Mouse (Mus musculus) adrenal gland, adult 2 months (tissue): ENCODE measurements around the gene Tesk2. TPM values are rescaled to one million over a fixed set of nuclear protein-coding genes. Genes with fewer than 3 reads are reported as not detected.
"Not testable (repeated sequence)": the region's sequence is repeated elsewhere in the genome, so short reads cannot be mapped to it uniquely, and the experiment has no call there.

Experiments
- DNase-seq: peaks from one replicate; pipeline ENCODE4 v3.0.0; 2021
- long read RNA-seq: library from polyadenylated mRNA; stranded (forward); transcript quantifications from one replicate; pipeline ENCODE4 v2.0.0, GENCODE M21; 2021
- polyA plus RNA-seq: library from polyadenylated mRNA; depleted of rRNA; stranded (reverse); fragments of >200 nt; gene quantifications from 2 replicates; pipeline ENCODE4 v1.2.3, GENCODE M21; 2012; rRNA removed
- total RNA-seq, 2 experiments: library from RNA; stranded (reverse); gene quantifications; 2 replicates each; pipeline ENCODE4 v1.2.3; 2021

Gene Tesk2
- total RNA-seq: 1 to 10 TPM; 3.4 to 5.4 TPM
- polyA plus RNA-seq: 2.4 and 2.5 TPM in 2 replicates
- long read RNA-seq, partial matches to known transcripts: 0 of 4 reads
- long read RNA-seq, other reads (novel, unspliced or antisense): 3 of 4 reads

DNA sequence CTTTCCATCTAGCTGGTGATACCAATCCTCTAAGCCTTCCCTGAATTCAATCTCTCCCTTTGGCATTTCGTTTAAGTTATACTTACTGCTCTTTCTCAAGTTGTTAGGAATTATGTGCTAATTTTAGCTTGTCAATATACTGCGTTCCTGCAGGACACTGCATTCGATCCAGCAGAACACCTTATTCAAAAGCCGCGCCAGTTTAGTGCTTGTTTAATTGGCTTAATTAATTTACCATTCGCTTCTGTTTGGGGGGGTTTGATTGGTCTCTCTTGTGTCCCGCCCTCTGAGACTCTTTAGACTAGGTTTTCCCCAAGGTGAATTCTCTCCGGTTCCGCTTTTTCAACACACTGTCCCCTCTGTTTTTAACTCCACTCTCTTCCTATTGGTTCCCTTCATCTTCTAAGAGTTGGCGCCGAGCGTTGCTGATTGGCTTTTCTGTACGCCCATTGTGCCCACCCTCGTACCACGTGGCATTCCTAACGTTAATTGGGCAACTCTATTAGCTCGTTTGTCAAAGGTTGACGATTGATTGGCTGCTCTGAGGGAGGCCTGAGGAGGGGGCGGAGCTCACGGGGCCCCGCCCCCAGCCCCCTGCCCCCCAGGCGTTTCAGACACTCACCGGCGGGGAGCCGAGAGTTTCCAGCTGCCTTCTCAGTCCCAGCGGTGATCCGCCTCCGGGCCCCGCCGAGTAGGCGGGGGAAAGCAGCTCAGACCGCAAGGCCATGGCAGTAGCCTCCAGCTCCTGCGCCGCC is at the start of gene Tesk2:
Tesk2 (plus strand) TSS at position 606 of the 755 bp plus-strand sequence.
- DNase-seq: peak; percentile 95

DNA sequence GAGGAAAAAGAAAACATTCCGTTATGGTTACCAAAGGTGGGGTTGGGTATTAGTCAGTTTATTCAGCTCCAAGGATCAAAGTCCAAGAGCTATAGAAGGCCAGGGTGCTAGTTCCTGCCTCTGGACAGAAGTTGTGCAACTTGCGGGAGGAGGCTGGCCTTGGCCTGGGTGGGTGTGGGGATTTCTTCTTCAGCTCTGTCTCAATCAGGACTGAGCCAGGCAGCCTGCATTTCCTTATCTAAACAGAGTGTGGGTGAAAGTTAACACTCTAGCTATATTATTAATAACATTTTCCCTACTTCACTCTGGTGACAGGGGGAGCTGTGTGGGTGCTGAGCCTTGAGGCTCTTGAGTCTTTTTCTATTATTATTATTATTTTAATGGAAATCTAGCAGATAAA is 48.0 kb upstream of the Tesk2 start:
- peak; percentile 91 for DNase-seq

DNA sequence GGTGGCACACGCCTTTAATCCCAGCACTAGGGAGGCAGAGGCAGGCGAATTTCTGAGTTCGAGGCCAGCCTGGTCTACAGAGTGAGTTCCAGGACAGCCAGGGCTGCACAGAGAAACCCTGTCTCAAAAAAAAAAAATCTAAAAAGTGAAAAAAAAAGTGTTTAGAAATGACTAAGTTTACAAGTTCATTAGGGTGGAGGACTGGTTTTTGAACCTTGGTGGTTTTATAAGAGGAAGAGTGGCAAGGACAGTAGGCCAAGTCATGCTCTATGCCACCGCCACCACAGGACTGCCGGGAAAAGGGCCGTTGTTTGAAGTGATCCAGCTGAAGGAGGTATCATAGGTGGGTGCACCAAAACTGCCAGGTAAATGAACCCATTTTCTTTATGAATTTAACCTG is 46.0 kb upstream of the Tesk2 start:
- DNase-seq: not testable (repeated sequence)

DNA sequence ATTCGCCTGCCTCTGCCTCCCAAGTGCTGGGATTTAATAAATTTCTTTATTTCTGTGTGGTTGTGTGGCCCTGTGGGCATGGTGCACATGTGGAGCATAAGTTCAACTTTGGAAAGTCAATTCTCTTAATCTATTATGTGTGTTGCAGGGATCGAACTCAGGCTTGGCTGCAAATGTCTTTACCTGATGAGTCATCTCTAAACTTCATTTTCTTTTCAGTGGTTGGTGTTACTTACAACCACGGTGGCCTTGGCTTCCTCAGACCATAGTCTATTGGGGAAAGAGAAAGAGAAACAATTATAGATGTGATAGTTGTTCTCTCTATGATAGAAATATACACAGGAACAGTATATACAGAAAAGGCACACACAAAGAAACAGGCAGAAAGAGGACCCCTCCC is 44.7 kb upstream of the Tesk2 start:
- DNase-seq: no peak

DNA sequence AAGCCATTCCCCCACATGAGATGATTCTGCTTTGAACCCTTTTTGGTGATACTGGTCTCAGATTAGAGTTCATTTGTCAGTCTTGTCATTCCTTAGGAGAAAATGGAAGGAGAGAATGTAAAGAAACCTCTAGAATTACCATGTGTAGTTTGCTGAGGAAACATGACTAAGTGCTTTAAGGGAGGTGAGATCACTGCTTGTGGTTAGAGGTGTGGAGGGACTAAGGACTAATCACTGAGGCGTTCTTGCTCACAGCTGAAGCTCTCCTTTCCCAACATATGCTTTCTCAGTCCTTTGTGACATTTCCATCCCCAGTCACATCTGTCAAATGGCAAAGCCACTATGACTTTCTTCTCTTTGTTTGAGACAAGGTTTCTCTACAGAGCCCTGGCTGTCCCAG is 42.9 kb upstream of the Tesk2 start:
- no peak for DNase-seq

DNA sequence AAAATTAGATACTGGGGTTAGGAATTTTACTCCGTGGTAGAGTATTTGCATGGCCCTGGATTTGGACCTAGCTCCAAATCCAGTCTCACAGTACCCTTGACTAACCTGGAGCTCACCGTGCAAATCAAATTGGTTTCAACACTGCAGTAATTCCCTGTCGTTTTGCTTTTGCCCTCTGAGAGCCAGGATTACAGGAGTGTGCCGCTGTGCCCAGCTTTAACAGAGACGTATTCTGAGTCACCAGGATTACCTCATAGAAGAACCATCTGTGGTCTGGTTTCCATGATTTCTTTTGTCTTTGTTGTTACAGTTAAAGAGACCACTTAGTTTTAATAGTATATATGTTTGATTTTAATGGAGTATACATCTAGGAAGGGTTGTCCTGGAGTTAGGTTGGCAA is 41.6 kb upstream of the Tesk2 start:
- peak; percentile 41 for DNase-seq

DNA sequence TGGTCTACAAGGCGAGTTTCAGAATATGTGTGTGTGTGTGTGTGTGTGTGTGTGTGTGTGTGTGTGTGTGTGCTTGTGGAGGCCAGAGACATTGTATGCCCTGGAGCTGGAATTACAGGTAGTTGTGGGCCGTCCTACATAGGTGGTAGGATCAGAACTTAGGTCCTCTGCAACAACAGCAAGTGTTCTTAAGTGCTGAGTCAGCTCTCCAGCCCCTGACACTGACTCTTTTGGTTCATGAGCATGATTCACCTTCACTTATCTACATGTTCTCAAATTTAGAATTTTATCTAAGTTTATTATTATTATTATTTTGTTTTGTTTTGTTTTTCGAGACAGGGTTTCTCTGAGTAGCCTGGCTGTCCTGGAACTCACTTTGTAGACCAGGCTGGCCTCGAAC is 40.2 kb upstream of the Tesk2 start:
- DNase-seq: not testable (repeated sequence)

DNA sequence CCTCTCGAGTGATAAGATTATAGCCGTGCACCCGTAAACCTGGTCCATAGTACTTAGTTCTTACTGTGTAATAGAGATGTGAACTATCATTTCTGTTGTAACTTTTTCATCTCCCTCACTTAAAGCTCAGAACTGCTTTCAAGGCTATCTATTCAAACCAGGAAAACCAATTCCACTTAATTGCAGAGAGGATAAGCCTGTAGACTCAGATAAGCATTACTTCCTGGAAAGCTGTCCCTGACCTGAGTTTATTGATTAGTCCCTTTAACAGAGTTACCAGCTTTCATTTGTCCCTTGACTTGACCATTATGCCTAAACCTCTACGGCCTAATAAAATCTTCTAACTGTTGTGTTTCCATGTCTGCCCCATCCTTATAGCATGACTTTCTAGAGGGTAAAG is 36.8 kb upstream of the Tesk2 start:
- DNase-seq: no peak

DNA sequence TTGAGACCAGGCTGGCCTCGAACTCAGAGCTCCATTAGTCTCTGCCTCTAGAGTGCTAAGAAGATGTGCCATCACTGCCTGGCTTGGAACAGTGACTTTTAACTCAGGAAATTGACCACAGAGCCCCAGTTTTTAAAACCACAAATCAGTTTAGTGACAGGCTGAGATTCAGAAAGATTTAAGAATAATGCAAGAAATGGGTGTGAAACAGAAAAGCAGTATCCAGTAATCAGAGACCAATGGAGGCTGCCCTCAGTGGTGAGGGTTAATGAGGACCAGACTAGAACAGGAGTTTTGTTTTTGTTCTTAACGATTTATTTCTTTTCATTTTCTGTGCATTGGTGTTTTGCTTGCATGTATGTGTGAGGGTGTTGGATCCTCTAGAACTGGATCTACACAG is 36.1 kb upstream of the Tesk2 start:
- DNase-seq: no peak

DNA sequence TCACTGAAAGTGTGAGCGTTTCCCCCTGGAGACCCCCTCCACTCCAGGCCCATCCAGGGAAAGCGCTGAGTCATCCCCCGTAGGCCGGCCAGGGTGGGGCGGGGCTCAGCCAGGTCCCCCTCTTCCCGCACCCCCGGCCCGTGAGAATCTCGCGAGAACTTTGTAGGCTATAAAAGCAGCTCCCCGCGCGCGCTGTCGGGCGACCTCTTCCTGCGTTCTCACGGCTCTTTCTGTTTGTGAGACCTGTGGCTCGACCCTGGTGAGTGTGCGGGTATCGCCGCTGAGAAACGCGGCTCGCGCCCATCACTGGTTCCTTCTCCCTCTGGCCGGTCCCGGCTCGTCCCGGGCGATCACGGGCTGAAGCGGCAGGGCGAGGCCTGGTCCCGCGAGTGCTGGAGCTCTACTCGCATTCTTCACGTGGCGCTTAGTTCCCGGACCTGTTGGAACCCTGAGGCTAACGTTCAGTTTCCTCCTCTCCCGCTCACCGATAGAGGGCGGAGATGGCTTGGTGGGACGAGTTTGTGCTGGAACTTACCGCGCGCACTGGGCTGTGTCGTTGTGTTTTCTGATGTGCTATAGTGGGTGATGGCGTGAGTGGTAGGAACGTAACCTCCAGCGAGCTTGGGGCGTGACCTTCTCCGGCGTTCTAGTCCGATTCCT is 35.2 kb upstream of the Tesk2 start, which contains the start of gene Prdx1:
Prdx1 (plus strand) TSS at position 143 of the 660 bp plus-strand sequence.
- peak; percentile 97 for DNase-seq

DNA sequence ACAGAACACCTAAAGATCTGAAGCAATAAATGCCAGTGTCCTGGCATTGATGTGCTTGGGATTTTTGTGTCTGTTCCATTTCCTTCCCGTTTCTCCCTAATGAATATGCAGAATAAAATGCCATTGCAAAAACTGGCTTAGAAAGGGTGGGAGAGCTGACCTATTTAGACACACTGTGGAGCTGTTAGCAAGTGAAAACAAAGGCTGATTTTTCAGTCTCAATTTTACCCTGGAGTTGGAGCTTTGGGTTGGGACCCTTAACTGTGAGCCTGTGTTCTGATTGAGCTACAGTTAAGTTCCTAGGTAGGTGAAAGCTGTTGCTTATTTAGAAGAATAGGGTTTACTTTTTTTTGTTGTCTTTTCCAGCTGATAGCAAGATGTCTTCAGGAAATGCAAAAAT is 33.7 kb upstream of the Tesk2 start:
- no peak for DNase-seq

DNA sequence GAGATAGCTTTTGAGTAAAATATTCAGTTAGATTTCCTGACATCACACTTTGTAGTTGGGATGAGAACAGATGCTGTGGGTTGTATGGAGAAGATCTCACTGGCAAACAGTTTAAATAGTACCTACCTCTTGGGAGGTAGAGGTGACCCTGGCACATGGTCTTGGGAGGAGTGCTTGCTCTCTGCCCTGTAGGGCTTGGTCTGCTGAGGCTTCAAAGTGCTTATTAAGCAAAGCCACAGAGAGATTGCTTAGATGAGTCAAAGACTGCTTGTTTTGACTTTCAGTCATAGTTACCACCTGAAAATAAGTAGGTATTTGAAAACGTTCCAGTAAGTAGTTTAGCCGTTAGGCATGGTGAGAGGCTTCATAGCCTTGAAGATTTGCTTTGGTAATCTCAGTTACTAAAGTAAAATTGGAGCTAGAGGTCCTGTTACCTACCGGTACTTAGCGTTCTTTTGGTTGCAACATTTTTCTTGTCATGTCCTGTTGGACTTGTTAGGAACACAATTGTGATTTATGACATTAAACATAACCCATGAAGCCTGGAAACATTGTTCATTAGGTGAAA is 31.4 kb upstream of the Tesk2 start:
- no peak for DNase-seq

DNA sequence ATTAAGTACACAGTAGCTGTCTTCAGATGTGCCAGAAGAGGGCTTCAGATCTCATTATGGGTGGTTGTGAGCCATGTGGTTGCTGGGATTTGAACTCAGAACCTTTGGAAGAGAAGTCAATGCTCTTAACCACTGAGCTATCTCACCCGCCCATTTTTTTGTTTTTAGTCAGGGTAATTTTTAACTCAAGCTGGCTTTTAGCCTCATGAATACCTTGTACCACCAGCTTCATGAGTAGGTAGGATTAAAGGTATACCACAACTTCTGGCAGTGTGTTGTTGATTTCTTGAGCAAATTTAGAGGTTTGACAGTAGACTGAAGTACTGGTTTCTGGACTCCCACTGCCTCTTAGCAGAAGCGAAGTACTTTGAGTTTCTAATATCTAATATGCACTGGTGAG is 28.6 kb upstream of the Tesk2 start:
- DNase-seq: no peak

DNA sequence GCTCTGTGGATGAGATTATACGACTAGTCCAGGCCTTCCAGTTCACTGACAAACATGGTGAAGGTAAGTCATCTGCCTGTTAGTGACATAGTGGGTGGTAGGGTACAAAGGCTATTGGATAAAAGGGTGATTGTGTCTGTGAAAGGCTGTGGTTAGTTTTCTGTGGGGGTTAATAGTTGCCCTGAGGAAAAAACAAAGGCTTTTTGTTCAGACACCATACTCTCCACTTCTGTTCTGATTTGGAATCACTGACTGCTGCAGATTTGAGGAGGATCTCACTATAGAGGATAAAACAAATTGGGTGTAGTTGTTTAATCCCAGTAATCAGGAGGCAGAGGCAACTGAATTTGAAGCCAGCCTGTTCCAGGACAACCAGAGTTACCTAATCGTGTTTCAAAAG is 27.0 kb upstream of the Tesk2 start:
- no peak for DNase-seq

DNA sequence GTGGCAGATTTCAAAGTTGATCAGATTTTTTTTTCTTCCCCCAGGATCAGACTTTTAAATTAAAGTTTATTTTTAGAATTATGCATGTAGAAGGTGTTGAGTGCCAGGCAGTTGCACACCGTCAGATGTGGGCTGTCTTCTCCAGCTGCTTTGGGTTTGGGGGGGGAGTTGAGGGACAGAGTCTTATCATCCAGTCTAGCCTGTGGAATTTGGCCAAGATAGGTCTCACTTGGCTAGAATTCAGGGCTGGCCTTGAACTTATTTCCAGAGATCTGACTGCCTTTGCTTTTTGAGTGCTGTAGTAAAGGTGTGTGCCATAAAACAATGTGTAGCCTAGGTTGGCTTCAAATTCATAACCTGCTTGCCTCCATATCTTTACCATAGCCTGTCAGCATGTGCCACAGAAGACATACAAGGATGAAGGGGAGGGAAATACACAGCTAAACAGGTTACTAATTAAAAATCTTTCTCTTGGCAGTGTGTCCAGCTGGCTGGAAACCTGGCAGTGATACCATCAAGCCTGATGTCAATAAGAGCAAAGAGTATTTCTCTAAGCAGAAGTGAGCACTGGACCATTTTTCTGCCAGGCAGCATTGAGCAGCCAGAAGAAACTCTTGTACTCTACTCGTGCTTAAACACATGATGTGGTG is 21.9 kb upstream of the Tesk2 start:
- peak; percentile 75 for DNase-seq

DNA sequence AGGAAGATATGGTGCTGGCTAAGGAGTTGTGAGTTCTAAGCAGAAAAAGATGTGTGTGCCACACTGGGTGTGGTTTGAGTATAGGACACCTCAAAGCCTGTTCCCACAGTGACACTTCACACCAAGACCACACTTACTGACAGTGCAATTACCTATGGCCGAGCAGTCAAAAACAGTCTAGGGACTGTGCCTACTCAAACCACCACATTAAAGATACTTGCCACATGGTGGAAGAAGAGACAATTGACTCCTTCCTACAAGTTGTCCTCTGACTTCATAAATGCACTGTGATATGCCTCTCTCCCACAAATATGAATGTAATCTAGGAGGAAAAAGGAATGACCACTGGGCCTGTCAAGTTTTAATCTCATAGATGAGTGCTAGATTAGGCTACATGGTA is 19.8 kb upstream of the Tesk2 start:
- no peak for DNase-seq

DNA sequence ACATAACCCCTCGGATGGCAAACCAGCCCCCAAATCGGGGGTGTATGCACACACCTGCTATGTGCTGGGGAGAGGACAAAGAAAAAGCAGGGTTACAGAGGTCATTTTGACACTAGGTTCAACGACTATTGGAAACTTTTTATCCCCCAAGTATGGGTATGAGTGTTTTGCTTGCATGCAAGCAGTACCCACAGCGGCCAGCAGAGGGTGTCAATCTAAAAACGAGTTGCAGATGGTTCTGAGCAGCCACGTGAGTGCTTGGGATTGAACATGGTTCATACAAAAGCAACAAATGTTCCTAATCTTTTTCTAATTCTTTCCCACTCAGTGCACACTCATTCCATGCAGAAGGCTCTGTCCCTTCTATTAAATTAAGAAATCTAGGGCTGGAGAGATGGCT is 16.9 kb upstream of the Tesk2 start:
- DNase-seq: peak; percentile 78

DNA sequence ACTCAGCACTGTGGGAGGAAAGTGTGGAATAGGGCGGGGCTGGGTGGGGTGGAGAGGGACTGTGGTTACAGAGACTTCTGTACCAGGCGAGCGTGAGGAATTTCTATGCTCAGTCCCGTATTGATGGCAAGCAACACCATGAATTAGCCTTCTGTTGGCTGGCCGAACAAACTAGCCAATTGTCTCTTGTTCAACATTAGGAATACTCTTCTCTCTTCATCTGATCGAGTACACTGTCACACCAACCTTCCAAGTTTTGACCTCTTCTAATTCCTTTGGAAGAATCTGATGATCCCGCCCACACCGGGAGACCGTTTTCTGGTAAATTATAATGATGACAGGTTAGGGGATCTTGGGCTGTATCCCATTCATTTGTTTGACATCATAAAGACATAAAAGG is 13.1 kb upstream of the Tesk2 start:
- DNase-seq: no peak

DNA sequence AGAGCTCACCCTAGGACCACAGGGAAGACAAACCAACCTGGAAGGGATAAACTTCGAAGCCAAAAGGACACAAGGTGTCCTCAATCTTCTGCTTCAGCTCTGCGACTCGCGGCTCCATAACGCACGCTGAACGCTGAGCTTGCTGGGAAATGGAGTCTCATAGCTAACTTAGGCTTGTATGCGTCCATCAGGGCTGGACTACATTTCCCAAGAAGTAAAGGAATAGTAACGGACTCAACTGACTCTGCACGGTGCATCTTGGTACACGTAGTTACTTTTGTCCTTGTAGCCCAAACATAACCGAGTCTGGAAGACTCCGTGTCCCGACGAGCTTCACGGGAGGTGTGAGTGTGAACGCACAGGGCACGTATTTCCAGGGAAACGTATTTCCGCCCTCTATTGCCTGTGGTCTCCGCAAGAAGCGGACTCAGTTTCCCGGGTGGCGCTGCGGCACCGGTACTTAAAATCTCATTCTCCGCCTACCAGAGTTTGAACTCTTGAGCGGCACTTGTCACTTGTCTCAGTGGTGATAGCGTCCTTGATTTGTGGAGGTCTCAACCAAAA is 12.5 kb upstream of the Tesk2 start, which contains the start of the genes Mmachc and Ccdc163:
Mmachc (minus strand) TSS at position 206 of the 564 bp plus-strand sequence.
Ccdc163 (plus strand) TSS at position 309 of the 564 bp plus-strand sequence.
- DNase-seq: peak; percentile 93

DNA sequence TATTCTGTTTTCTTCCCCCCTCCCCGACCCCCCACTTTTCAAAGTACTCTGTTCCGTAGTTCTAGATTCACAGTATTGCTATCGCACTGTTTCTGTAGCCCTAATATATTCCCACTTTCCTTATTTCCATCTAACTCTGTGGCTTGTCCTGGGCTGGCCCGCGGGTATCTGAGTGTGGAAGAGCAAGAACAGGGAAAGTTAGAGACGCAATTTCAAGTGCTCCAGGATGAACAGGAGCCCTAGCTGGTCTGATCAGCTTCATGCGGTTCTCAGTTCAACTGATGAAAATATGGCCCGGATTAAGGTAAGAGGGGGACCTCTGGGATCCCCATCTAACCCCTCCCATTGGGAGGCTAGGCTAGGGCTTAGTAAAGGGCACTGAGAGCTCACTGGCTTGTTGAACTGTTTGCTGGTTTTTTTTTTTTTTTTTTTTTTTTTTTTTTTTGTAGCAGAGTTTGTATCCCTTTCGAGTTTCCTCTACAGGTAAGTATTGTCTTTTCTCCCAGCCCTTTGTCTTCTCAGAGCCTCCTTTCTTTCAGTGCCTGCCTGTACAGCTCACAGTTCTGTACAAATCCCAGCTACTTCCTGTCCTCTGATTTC is 11.9 kb upstream of the Tesk2 start:
- no peak for DNase-seq

DNA sequence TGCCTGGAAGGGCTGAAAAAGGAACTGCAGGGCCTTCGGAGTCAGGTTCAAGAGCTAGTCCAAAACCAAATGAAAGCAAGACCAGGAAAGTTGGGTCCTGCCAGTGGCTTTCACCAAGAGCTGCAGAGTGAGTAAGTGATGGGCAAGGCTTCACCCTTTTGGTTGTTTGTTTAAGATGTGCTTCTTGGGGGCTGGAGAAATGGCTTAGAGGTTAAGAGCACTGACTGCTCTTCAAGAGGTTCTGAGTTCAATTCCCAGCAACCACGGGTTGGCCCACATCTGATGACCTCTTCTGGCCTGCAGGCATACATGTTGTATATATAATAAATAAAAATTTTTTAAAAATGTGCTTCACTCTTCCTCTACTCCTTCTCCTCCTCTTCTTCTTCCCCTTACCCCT is 10.6 kb upstream of the Tesk2 start:
- no peak for DNase-seq

DNA sequence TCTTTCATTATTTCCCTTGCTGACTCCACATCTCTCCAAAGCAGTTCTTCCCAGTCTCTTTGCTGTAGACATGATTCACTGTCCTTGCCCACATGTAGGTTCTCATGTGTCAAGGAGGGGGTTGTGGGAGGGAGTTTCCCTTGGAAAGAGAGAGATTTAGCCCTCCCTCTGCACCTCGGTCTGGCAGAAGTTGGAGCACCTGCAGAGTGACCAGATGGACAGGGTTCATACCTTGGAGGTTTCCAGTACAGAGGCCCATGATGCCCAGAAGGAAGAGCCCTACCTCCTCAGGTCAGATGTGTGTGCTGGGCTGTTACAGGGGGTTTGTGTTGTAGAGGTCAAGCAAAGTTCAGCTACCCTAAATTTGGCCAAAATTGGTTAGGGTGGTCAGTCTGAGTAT is 8.2 kb upstream of the Tesk2 start:
- no peak for DNase-seq
